Mouse (Mus musculus) heart, embryonic 15.5 days (tissue): ENCODE data around the gene Ncf1. TPM values are rescaled to one million over a fixed set of nuclear protein-coding genes. Genes with fewer than 3 reads are reported as not detected.
A peak's percentile ranks its signal among the peaks of the same experiment; 100 is the strongest.

Source experiments
- ATAC-seq: fragments of 200-750 bp; cut with Nextera tagmentation; replicated peaks from 2 replicates; pipeline ENCODE4 v1.8.0; 2017; ENCODE audit warnings: low read depth, moderate TSS enrichment; ENCODE audit not compliant: insufficient number of reproducible peaks, insufficient read depth, low FRiP score
- H3K27ac ChIP-seq: fragments of 300-500 bp; sonication (generic); 2 replicates; pipeline ENCODE4 v1.5.1; 2015; ENCODE audit warnings: mild to moderate bottlenecking, inconsistent platforms
- H3K27me3 ChIP-seq: fragments of 300-500 bp; sonication (generic); 2 replicates; pipeline ENCODE4 v1.6.1; 2015; ENCODE audit warnings: inconsistent platforms
- H3K36me3 ChIP-seq: fragments of 300-500 bp; sonication (generic); 2 replicates; pipeline ENCODE4 v1.6.1; 2015; ENCODE audit warnings: mild to moderate bottlenecking, inconsistent platforms
- H3K4me1 ChIP-seq: fragments of 300-500 bp; sonication (generic); replicated peaks from 2 replicates; pipeline ENCODE4 v1.6.1; 2015; ENCODE audit warnings: inconsistent platforms
- H3K4me2 ChIP-seq: fragments of 300-500 bp; sonication (generic); 2 replicates; pipeline ENCODE4 v1.6.1; 2015; ENCODE audit warnings: inconsistent platforms, mild to moderate bottlenecking, moderate library complexity
- H3K4me3 ChIP-seq: fragments of 300-500 bp; sonication (generic); 2 replicates; pipeline ENCODE4 v1.5.1; 2015; ENCODE audit warnings: mild to moderate bottlenecking, inconsistent platforms
- H3K9ac ChIP-seq: fragments of 300-500 bp; sonication (generic); 2 replicates; pipeline ENCODE4 v1.6.1; 2015; ENCODE audit warnings: mild to moderate bottlenecking, inconsistent platforms
- H3K9me3 ChIP-seq: fragments of 300-500 bp; sonication (generic); replicated peaks from 2 replicates; pipeline ENCODE4 v1.6.1; 2016; ENCODE audit warnings: inconsistent platforms
- WGBS: fragments of 180-500 bp; shearing (Covaris S2); methylation state at CpG from one replicate; pipeline ENCODE4 v1.1.7; 2015; ENCODE audit warnings: mixed read lengths; 5-methylcytosine and 5-hydroxymethylcytosine counted together
- polyA plus RNA-seq: library from polyadenylated mRNA; unstranded; fragments of >200 nt; fragmentation: Nextera tagmentation; extraction: Ambion mirVana; gene quantifications from 2 replicates; pipeline ENCODE4 v1.2.1, GENCODE M21; 2015

Gene Ncf1
- polyA plus RNA-seq, 1 experiment from 2014 or later: 3.1 TPM

- Histone ChIP-seq H3K4me1 (peaks cover 23% of the 10 kb centered on the region), H3K4me3 (no peak overlapping the region), H3K4me2 (no peak overlapping the region), H3K27me3 (no peaks in the 10 kb centered on the region), H3K27ac (no peak overlapping the region), H3K9ac (no peak overlapping the region), H3K36me3 (no peaks in the 10 kb centered on the region), H3K9me3 (no peaks in the 10 kb centered on the region)
- 72% methylated on average over 7 of the region's 7 CpGs for WGBS
- no peak for ATAC-seq
These were observed 50.9 kb downstream of the Ncf1 start for GRCm38 (mm10) chr5:134178536-134178935.

GRCm38 (mm10) chr5:134176169-134176881 lies 53.1 kb downstream of the Ncf1 start, which contains the start of gene Rcc1l:
Gene Rcc1l (minus strand): TSS chr5:134176774.
- WGBS: under 1% methylated on average over 72 of the region's 72 CpGs
- H3K36me3 ChIP-seq: 0 out of 2 replicates have a peak, but pooled peaks cover under 1% of the 10 kb centered on the region

GRCm38 (mm10) chr5:134175696-134176095 lies 53.7 kb downstream of the Ncf1 start:
- no peak for ATAC-seq
- Histone ChIP-seq H3K9ac (peak overlapping the region; percentile 80), H3K9me3 (no peaks in the 10 kb centered on the region), H3K4me3 (peak overlapping the region; percentile 99), H3K27ac (peak overlapping the region; percentile 86), H3K27me3 (no peaks in the 10 kb centered on the region), H3K36me3 (peaks cover 6% of the 10 kb centered on the region; the same call in 1 of the 2 replicates), H3K4me1 (peaks cover 8% of the 10 kb centered on the region), H3K4me2 (peak overlapping the region; percentile 83)
- 11% methylated on average over 10 of the region's 10 CpGs for WGBS

More at GRCm38 (mm10) chr5:134176169-134176881, 53.1 kb downstream of the Ncf1 start, which contains the start of gene Rcc1l:
- Histone ChIP-seq H3K4me1 (peaks cover 8% of the 10 kb centered on the region), H3K4me2 (peak within 1 kb of the TSS; percentile 83), H3K9me3 (no peaks in the 10 kb centered on the region), H3K9ac (peak within 1 kb of the TSS; percentile 80), H3K27me3 (no peaks in the 10 kb centered on the region), H3K27ac (peak within 1 kb of the TSS; percentile 86), H3K4me3 (peak within 1 kb of the TSS; percentile 99)
- ATAC-seq: peak; percentile 87

GRCm38 (mm10) chr5:134173206-134173605 lies 56.2 kb downstream of the Ncf1 start:
- ATAC-seq: no peak
- Histone ChIP-seq H3K27ac (no peak overlapping the region), H3K4me3 (no peak overlapping the region), H3K36me3 (peaks cover 12% of the 10 kb centered on the region), H3K4me1 (peaks cover 8% of the 10 kb centered on the region), H3K9me3 (no peaks in the 10 kb centered on the region), H3K27me3 (no peaks in the 10 kb centered on the region), H3K9ac (no peak overlapping the region), H3K4me2 (no peak overlapping the region)
- WGBS: 40% methylated on average over 4 of the region's 4 CpGs

- H3K4me2 ChIP-seq: no peak overlapping the region
- H3K27ac ChIP-seq: no peak overlapping the region
- no peaks in the 10 kb centered on the region for H3K27me3 ChIP-seq
- peaks cover under 1% of the 10 kb centered on the region for H3K4me1 ChIP-seq
- no peak overlapping the region for H3K9ac ChIP-seq
- no peak overlapping the region for H3K4me3 ChIP-seq
- no peaks in the 10 kb centered on the region for H3K9me3 ChIP-seq
- no peak for ATAC-seq
- WGBS: 88% methylated on average over 8 of the region's 8 CpGs
- H3K36me3 ChIP-seq: peaks cover 20% of the 10 kb centered on the region
These were observed 59.3 kb downstream of the Ncf1 start for GRCm38 (mm10) chr5:134170167-134170566.

Other genes starting within 250 kb of the Ncf1 start
- 5.0 and 6.2 TPM in 2 replicates for gene Castor2, start 129.9 kb downstream of the Ncf1 start, polyA plus RNA-seq
- 20.1 and 24.2 TPM in 2 replicates for gene Rcc1l, start 52.9 kb downstream of the Ncf1 start, polyA plus RNA-seq
- gene Gtf2ird2, start 45.6 kb downstream of the Ncf1 start, polyA plus RNA-seq: 5.1 and 6.3 TPM in 2 replicates
- gene Gtf2i, start 85.1 kb upstream of the Ncf1 start, polyA plus RNA-seq: 121 and 125 TPM in 2 replicates
- gene Gtf2ird1, start 227.1 kb upstream of the Ncf1 start, polyA plus RNA-seq: 47.3 and 57.5 TPM in 2 replicates